Mouse (Mus musculus): Measurements from ENCODE around the gene Rnf213. TPM values are rescaled to one million over a fixed set of nuclear protein-coding genes. Genes with fewer than 3 reads are reported as not detected.

Gene Rnf213
- polyA plus RNA-seq, 1 experiment: 8.9 TPM

- DNase-seq (ENCODE audit: extremely low spot score in 1 of 2, low spot score in 1 of 2): no peak
Measured at GRCm38 (mm10) chr11:119514108-119514860, 121.4 kb downstream of the Rnf213 start.

- DNase-seq (ENCODE audit: extremely low spot score in 1 of 2, low spot score in 1 of 2): peak; percentile 65 to 79
Measured at GRCm38 (mm10) chr11:119514967-119515636, 122.2 kb downstream of the Rnf213 start.

DNA sequence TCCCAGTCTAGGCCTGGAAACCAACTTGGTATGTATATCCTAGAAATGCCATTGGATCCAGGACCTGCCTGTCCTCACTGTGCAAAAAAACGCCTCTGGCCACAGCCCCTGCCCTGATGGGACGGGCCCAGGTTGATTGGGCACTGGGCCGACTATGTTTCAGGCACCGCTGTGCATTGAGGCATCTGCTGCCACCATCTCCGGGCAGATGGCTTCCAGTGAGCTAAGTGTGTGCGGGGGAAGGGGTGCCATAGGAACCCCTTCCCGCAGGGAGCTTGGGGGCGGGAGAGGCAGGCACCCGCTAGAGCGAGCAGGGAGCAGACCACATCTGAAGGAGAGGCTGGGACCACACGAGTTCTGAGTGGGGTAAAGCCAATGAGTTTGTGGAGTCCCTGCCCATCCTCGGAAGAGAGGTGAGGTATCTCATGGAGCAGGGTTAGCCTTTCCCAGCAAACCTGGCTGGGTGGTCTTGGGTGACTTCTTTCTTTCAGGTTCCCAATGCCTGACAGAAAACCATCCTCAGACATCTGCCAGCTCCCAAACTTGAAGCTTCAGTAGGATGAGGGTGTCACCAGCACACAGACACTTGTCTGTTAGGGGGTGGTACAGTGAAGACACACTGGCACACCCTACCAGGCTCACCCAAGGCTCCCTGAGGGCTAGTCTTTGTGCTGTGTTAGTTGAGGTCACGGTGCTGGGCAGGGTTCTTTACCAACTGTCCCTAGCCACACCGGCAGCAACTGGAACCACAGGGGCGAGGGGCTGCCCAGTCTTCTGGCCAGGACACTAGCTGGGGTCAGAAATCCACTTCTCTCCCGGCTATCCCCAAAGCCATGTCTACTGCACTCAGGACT, 123.2 kb downstream of the Rnf213 start:
- DNase-seq (ENCODE audit: extremely low spot score in 1 of 2, low spot score in 1 of 2): peak; percentile 73 to 80

DNA sequence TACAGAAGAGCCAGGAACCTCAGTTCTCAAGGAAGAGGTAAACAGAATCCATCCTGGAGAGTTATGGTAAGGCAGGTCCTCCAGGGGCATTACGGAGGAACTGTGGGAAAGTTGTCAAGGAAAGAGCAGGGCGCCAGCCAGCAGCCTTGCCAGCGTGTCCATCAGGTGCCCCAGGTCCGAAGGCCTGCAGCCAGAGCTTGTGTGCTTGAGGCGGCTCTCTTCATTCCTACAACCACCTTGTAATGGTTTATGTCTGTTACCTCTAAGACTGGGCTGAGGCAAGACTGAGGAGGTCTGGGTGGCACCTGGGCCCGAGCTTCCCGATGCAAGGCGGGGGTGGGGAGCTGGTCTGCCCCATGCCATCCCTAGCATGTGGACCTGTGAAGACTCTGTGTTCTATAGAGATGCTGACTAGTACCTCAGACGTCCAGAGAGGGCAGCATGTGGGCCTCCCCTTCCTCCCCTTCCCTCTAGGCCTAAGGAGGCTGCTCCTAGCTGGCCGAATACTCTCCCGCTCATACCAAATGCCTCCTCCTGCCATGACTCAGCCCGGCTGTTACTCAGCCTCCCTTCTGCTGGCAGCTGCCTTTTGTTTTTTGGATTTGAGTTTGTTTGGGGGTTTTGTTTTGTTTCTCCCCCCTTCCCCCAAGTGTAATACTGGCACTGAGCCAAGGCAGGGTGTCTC, 123.9 kb downstream of the Rnf213 start:
- peak in 1 of 2 experiments; percentile 59 for DNase-seq (ENCODE audit: extremely low spot score in 1 of 2, low spot score in 1 of 2)

- no peak for DNase-seq (ENCODE audit: extremely low spot score in 1 of 2, low spot score in 1 of 2)
Measured at GRCm38 (mm10) chr11:119519387-119519786, 126.5 kb downstream of the Rnf213 start.

DNA sequence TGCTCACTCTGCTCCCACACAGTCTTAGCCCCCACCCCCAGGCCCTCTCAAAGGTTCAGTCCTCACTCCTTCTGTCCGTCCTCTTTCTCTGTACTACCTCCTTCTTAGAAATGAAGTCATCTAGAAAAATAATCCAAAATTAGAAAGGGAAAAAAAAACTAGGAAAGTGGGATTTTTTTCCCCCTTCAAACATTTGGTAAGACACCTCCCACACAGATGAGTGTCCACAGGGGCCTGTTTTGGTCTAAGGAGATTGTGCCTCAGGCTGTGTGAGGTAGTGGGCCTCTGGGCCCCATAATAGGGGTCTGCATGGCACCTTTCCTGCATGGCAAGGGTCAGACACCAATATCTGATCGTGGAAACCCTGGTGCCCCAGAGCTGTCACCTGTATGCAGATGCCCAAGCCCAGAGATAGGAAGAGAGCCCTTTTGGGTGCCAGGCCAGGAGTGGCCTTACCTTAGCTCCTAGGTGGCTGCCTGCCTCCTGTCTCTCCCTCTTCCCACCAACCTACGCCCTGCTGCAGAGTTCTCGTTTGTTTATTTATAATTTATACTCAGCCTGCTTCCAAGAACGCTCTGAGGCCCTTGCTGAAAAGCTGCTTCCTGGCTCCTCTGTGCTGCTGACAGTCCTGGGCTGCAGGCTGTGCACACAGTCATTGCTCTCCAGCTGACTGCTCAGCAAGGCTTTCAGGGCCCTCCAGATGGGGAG, 127.3 kb downstream of the Rnf213 start:
- peak in 1 of 2 experiments; percentile 62 for DNase-seq (ENCODE audit: extremely low spot score in 1 of 2, low spot score in 1 of 2)

GRCm38 (mm10) chr11:119520713-119521063, 127.8 kb downstream of the Rnf213 start:
- no peak for DNase-seq (ENCODE audit: extremely low spot score in 1 of 2, low spot score in 1 of 2)

GRCm38 (mm10) chr11:119521920-119522710, 129.2 kb downstream of the Rnf213 start:
- no peak for DNase-seq (ENCODE audit: extremely low spot score in 1 of 2, low spot score in 1 of 2)

DNA sequence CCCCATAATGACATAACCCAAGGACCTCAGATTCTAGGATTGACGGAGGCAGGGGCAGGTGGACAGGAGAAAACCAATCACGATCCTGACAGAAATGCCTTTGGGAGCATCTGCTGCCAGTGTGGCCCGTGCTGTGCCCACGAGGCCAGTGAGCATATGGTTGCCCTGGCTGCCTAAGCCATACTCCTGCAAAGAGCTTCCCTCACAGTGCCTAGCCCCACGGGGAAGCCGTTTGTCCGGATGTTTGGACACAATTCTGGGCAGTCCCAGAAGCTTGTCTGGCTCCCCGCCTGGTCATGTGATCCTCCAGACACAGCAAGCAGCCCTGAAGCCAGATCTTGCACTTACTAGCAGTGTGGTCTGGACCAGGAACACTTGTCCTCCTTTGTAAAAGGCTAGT, 129.9 kb downstream of the Rnf213 start:
- no peak for DNase-seq (ENCODE audit: extremely low spot score in 1 of 2, low spot score in 1 of 2)

DNA sequence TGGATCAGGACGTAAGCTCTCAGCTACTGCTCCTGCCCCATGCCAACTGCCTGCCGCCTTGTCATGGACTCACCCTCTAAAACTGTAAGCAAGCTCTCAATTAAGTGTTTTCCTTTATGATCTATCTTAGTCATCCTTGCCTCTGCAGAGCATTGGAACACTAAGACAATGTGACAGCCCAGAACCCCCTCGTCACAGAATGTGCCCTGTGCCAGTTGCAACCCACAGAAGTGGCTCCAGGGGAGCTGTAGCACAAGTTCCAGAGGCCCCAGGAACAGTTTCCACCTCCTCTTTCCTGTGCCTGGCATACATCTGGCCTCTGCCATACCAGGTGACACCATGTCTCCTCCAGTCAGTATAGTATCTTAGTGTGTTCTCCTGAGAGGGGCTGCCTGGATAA, 130.5 kb downstream of the Rnf213 start:
- DNase-seq (ENCODE audit: extremely low spot score in 1 of 2, low spot score in 1 of 2): no peak

DNA sequence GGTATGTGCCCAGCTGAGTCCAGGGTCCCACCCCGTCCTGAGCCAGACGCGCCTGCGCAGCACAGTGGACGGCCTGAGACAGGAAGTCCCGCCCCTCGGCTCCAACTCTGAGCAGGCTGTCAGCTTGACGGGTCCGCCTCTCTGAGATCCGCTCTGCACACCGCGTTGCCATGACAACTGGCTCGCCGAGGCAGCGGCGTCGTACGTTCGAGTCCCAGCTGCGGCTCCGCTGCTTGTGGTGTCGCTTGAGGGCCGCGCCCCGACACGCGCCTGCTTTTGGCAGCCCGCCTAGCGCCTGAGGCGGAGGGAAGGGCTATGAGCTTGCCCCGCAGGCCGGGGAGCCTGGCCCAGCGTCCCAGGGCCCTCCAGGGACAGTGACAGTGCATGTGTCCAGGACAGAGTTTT, 131.6 kb downstream of the Rnf213 start:
- DNase-seq (ENCODE audit: extremely low spot score in 1 of 2, low spot score in 1 of 2): peak; percentile 65 to 79

GRCm38 (mm10) chr11:119526068-119526966, 133.4 kb downstream of the Rnf213 start:
- no peak for DNase-seq (ENCODE audit: extremely low spot score in 1 of 2, low spot score in 1 of 2)

GRCm38 (mm10) chr11:119528930-119529329, 136.0 kb downstream of the Rnf213 start:
- no peak for DNase-seq (ENCODE audit: extremely low spot score in 1 of 2, low spot score in 1 of 2)

GRCm38 (mm10) chr11:119532460-119532859, 139.6 kb downstream of the Rnf213 start:
- DNase-seq (ENCODE audit: extremely low spot score in 1 of 2, low spot score in 1 of 2): no peak

GRCm38 (mm10) chr11:119533745-119534144, 140.8 kb downstream of the Rnf213 start:
- DNase-seq (ENCODE audit: extremely low spot score in 1 of 2, low spot score in 1 of 2): no peak

Data from frontal cortex, adult 2 months (tissue).